Mouse (Mus musculus) spleen, adult 10 weeks (tissue): ENCODE data around the gene Polm. TPM values are rescaled to one million over a fixed set of nuclear protein-coding genes. Genes with fewer than 3 reads are reported as not detected.

ENCODE experiments used
- polyA plus RNA-seq: library from polyadenylated mRNA; stranded (reverse); fragments of 350-450 nt; fragmentation: Illumina TruSeq; extraction: RNeasy Lipid Tissue Mini Kit (QIAGEN cat#74804); gene quantifications from one replicate; pipeline ENCODE4 v1.2.3, GENCODE M21; 2015; ENCODE audit warnings: low replicate concordance; ENCODE audit not compliant: insufficient read depth

Polm gene
- 20.7 TPM for polyA plus RNA-seq

GRCm38 (mm10) chr11:5837251-5838246 lies at the start of gene Polm:
Polm (minus strand) TSS chr11:5838016.

GRCm38 (mm10) chr11:5877921-5878526 lies 40.2 kb upstream of the Polm start, which contains the start of gene Pold2:
Pold2 (minus strand) TSS chr11:5878292.

GRCm38 (mm10) chr11:5861678-5862393 lies 24.0 kb upstream of the Polm start, which contains the start of gene Aebp1:
Aebp1 (plus strand) TSS chr11:5861947.

GRCm38 (mm10) chr11:5803551-5803981 lies 34.2 kb downstream of the Polm start, which contains the start of gene Pgam2:
Pgam2 (minus strand) TSS chr11:5803733.

GRCm38 (mm10) chr11:5788056-5789014 lies 49.5 kb downstream of the Polm start, which contains the start of gene Dbnl:
Dbnl (plus strand) TSS chr11:5788488.

Other genes with a start within 250 kb of the Polm start
- 33.0 TPM for gene Mrps24, start 122.3 kb downstream of the Polm start, polyA plus RNA-seq
- gene Urgcp, start 75.6 kb downstream of the Polm start, polyA plus RNA-seq = 9.5 TPM
- gene Dbnl, start 49.5 kb downstream of the Polm start, polyA plus RNA-seq = 66.1 TPM
- not detected for gene Pgam2, start 34.3 kb downstream of the Polm start, polyA plus RNA-seq
- gene Aebp1, start 23.9 kb upstream of the Polm start, polyA plus RNA-seq = 6.9 TPM
- 17.3 TPM for gene Pold2, start 40.3 kb upstream of the Polm start, polyA plus RNA-seq
- gene Myl7, start 60.8 kb upstream of the Polm start, polyA plus RNA-seq = not detected
- gene Gck, start 112.1 kb upstream of the Polm start, polyA plus RNA-seq = not detected
- gene Ykt6, start 117.7 kb upstream of the Polm start, polyA plus RNA-seq = 80.7 TPM
- 2.5 TPM for gene Camk2b, start 228.3 kb upstream of the Polm start, polyA plus RNA-seq